Mouse (Mus musculus) bone marrow, adult 2 months (tissue): Measurements from ENCODE around the gene Mpp2. TPM values are rescaled to one million over a fixed set of nuclear protein-coding genes. Genes with fewer than 3 reads are reported as not detected.

Experiments
- H3K27ac ChIP-seq: fragments of 200-500 bp; 2 replicates; pipeline ENCODE4 v1.5.1; 2012; ENCODE audit warnings: low read depth, mild to moderate bottlenecking, control low read depth, inconsistent platforms, low read length; ENCODE audit not compliant: control insufficient read depth, poor library complexity, insufficient read depth
- H3K4me1 ChIP-seq: fragments of 200-500 bp; 2 replicates; pipeline ENCODE4 v1.6.1; 2011; ENCODE audit warnings: low read length; ENCODE audit not compliant: control insufficient read depth, insufficient read depth
- H3K4me3 ChIP-seq: fragments of 200-500 bp; replicated peaks from 2 replicates; pipeline ENCODE3; 2011; ENCODE audit warnings: mild to moderate bottlenecking, low read depth, low read length, control low read depth; ENCODE audit not compliant: control insufficient read depth
- CTCF ChIP-seq: fragments of 200-500 bp; IDR thresholded peaks from 2 replicates; pipeline ENCODE4 v1.5.1; 2011; ENCODE audit warnings: low read length, control low read depth; ENCODE audit not compliant: control insufficient read depth, insufficient read depth
- POLR2A ChIP-seq: fragments of 200-500 bp; IDR thresholded peaks from 2 replicates; pipeline ENCODE4 v1.6.1; 2011; ENCODE audit warnings: low read depth, mild to moderate bottlenecking, control low read depth, low read length, borderline replicate concordance; ENCODE audit not compliant: control insufficient read depth
- WGBS: fragments of 180-500 bp; shearing (Covaris S2); methylation state at CpG from one replicate; pipeline ENCODE4 v1.1.7; 2018; 5-methylcytosine and 5-hydroxymethylcytosine counted together
- polyA plus RNA-seq: library from polyadenylated mRNA; stranded (reverse); fragments of >200 nt; gene quantifications from 2 replicates; pipeline ENCODE4 v1.2.4, GENCODE M21; 2011; ENCODE audit warnings: low replicate concordance; ENCODE audit not compliant: missing spikeins, insufficient read depth, insufficient read length

Gene Mpp2
- 11.9 and 18.2 TPM in 2 replicates for polyA plus RNA-seq

GRCm38 (mm10) chr11:102087931-102088898 lies at the start of gene Mpp2:
Gene Mpp2, minus strand, starts transcription at chr11:102088515.
- H3K4me1 ChIP-seq: no peaks in the 10 kb centered on the region
- peak; percentile 85; the same call in 1 of the 2 replicates for TF ChIP-seq POLR2A
- TF ChIP-seq CTCF: no peak
- H3K4me3 ChIP-seq: peak within 1 kb of the TSS; percentile 90
- WGBS: under 1% methylated on average over 49 of the region's 49 CpGs
- peak within 1 kb of the TSS; percentile 51 for H3K27ac ChIP-seq

GRCm38 (mm10) chr11:102137625-102138446 lies 49.5 kb upstream of the Mpp2 start:
- Histone ChIP-seq H3K4me3 (no peak overlapping the region), H3K4me1 (no peaks in the 10 kb centered on the region), H3K27ac (no peak overlapping the region)
- 18% methylated on average over 13 of the region's 13 CpGs for WGBS
- TF ChIP-seq POLR2A: no peak
- TF ChIP-seq CTCF: no peak

GRCm38 (mm10) chr11:102134516-102134915 lies 46.2 kb upstream of the Mpp2 start:
- H3K27ac ChIP-seq: no peak overlapping the region
- WGBS: 45% methylated on average over 4 of the region's 4 CpGs
- no peaks in the 10 kb centered on the region for H3K4me1 ChIP-seq
- H3K4me3 ChIP-seq: no peak overlapping the region
- TF ChIP-seq POLR2A (no peak), CTCF (no peak)

- Histone ChIP-seq H3K27ac (no peak overlapping the region), H3K4me3 (no peak overlapping the region), H3K4me1 (no peaks in the 10 kb centered on the region; the same call in 1 of the 2 replicates)
- TF ChIP-seq CTCF: no peak
- TF ChIP-seq POLR2A: no peak
- 74% methylated on average over 6 of the region's 6 CpGs for WGBS
These were observed 29.1 kb upstream of the Mpp2 start for GRCm38 (mm10) chr11:102117386-102117785.

GRCm38 (mm10) chr11:102116241-102116640 lies 27.9 kb upstream of the Mpp2 start:
- Histone ChIP-seq H3K4me3 (no peak overlapping the region), H3K4me1 (no peaks in the 10 kb centered on the region; the same call in 1 of the 2 replicates), H3K27ac (no peak overlapping the region)
- WGBS: 54% methylated on average over 8 of the region's 8 CpGs
- TF ChIP-seq POLR2A: no peak
- TF ChIP-seq CTCF: no peak

GRCm38 (mm10) chr11:102111576-102111975 lies 23.3 kb upstream of the Mpp2 start:
- WGBS: 69% methylated on average over 5 of the region's 5 CpGs
- H3K27ac ChIP-seq: no peak overlapping the region
- TF ChIP-seq CTCF (no peak), POLR2A (no peak)
- H3K4me1 ChIP-seq: no peaks in the 10 kb centered on the region
- no peak overlapping the region for H3K4me3 ChIP-seq

- Histone ChIP-seq H3K4me3 (no peak within 1 kb of the TSS), H3K27ac (no peak within 1 kb of the TSS), H3K4me1 (no peaks in the 10 kb centered on the region)
- no peak for TF ChIP-seq CTCF
- TF ChIP-seq POLR2A: no peak
- 23% methylated on average over 9 of the region's 9 CpGs for WGBS
These were observed 19.4 kb upstream of the Mpp2 start, which contains the start of gene Pyy for GRCm38 (mm10) chr11:102107732-102108131. Gene Pyy, minus strand, starts transcription at chr11:102107832.

- Histone ChIP-seq H3K4me1 (no peaks in the 10 kb centered on the region), H3K4me3 (no peak overlapping the region), H3K27ac (no peak overlapping the region)
- no peak for TF ChIP-seq CTCF
- TF ChIP-seq POLR2A: no peak
- 3% methylated on average over 21 of the region's 21 CpGs for WGBS
These were observed 18.6 kb upstream of the Mpp2 start for GRCm38 (mm10) chr11:102106911-102107310.
